Mouse (Mus musculus): Measurements from ENCODE around the gene Pus7. TPM values are rescaled to one million over a fixed set of nuclear protein-coding genes. Genes with fewer than 3 reads are reported as not detected.

The Pus7 gene
- polyA plus RNA-seq, 1 experiment, result 1.1 TPM

GRCm38 (mm10) chr5:23781172-23781571 is 2.3 kb downstream of the Pus7 start:
- Histone ChIP-seq H3K4me1 (ENCODE audit: control insufficient read depth, insufficient read depth, insufficient read length, low read length) (no peaks in the 10 kb centered on the region), H3K4me3 (ENCODE audit: low read depth, low read length) (no peak overlapping the region), H3K27ac (ENCODE audit: insufficient read depth, low read depth, low read length) (no peak overlapping the region), H3K27me3 (ENCODE audit: control insufficient read depth, insufficient read depth, low read length) (no peaks in the 10 kb centered on the region), H3K36me3 (ENCODE audit: control insufficient read depth, insufficient read depth, low read length) (no peaks in the 10 kb centered on the region; the same call in 1 of the 2 replicates)
- 67% methylated on average over 4 of the region's 4 CpGs for WGBS
- TF ChIP-seq POLR2A (IDR thresholded peaks at IDR 0.05; ENCODE audit: low read depth, low read length), result no peak
- TF ChIP-seq CTCF (IDR thresholded peaks at IDR 0.05; ENCODE audit: extremely low read depth, insufficient read length, insufficient replicate concordance, low read depth, low read length), result no peak

- Histone ChIP-seq H3K27me3 (ENCODE audit: control insufficient read depth, insufficient read depth, low read length) (no peaks in the 10 kb centered on the region), H3K36me3 (ENCODE audit: control insufficient read depth, insufficient read depth, low read length) (peaks cover 2% of the 10 kb centered on the region), H3K4me3 (ENCODE audit: low read depth, low read length) (no peak overlapping the region), H3K27ac (ENCODE audit: insufficient read depth, low read depth, low read length) (no peak overlapping the region), H3K4me1 (ENCODE audit: control insufficient read depth, insufficient read depth, insufficient read length, low read length) (no peaks in the 10 kb centered on the region)
- WGBS, result 93% methylated on average over 4 of the region's 4 CpGs
- TF ChIP-seq CTCF (IDR thresholded peaks at IDR 0.05; ENCODE audit: extremely low read depth, insufficient read length, insufficient replicate concordance, low read depth, low read length), result no peak
- TF ChIP-seq POLR2A (IDR thresholded peaks at IDR 0.05; ENCODE audit: low read depth, low read length), result no peak
Measured at GRCm38 (mm10) chr5:23780516-23780915, 3.0 kb downstream of the Pus7 start.

GRCm38 (mm10) chr5:23774186-23774585 is 9.3 kb downstream of the Pus7 start:
- Histone ChIP-seq H3K36me3 (ENCODE audit: control insufficient read depth, insufficient read depth, low read length) (peaks cover 4% of the 10 kb centered on the region), H3K27me3 (ENCODE audit: control insufficient read depth, insufficient read depth, low read length) (no peaks in the 10 kb centered on the region), H3K27ac (ENCODE audit: insufficient read depth, low read depth, low read length) (no peak overlapping the region), H3K4me1 (ENCODE audit: control insufficient read depth, insufficient read depth, insufficient read length, low read length) (no peaks in the 10 kb centered on the region), H3K4me3 (ENCODE audit: low read depth, low read length) (no peak overlapping the region)
- 82% methylated on average over 6 of the region's 6 CpGs for WGBS
- TF ChIP-seq POLR2A (IDR thresholded peaks at IDR 0.05; ENCODE audit: low read depth, low read length) (no peak), CTCF (IDR thresholded peaks at IDR 0.05; ENCODE audit: extremely low read depth, insufficient read length, insufficient replicate concordance, low read depth, low read length) (no peak)

GRCm38 (mm10) chr5:23771105-23771504 is 12.4 kb downstream of the Pus7 start:
- Histone ChIP-seq H3K4me1 (ENCODE audit: control insufficient read depth, insufficient read depth, insufficient read length, low read length) (no peaks in the 10 kb centered on the region), H3K27me3 (ENCODE audit: control insufficient read depth, insufficient read depth, low read length) (no peaks in the 10 kb centered on the region), H3K27ac (ENCODE audit: insufficient read depth, low read depth, low read length) (no peak overlapping the region), H3K36me3 (ENCODE audit: control insufficient read depth, insufficient read depth, low read length) (peaks cover 15% of the 10 kb centered on the region), H3K4me3 (ENCODE audit: low read depth, low read length) (no peak overlapping the region)
- TF ChIP-seq CTCF (IDR thresholded peaks at IDR 0.05; ENCODE audit: extremely low read depth, insufficient read length, insufficient replicate concordance, low read depth, low read length) (no peak), POLR2A (IDR thresholded peaks at IDR 0.05; ENCODE audit: low read depth, low read length) (no peak)
- 65% methylated on average over 8 of the region's 8 CpGs for WGBS

- 92% methylated on average over 5 of the region's 5 CpGs for WGBS
- H3K36me3 ChIP-seq (ENCODE audit: control insufficient read depth, insufficient read depth, low read length), result peaks cover 25% of the 10 kb centered on the region
- no peak overlapping the region for H3K27ac ChIP-seq (ENCODE audit: insufficient read depth, low read depth, low read length)
- H3K4me3 ChIP-seq (ENCODE audit: low read depth, low read length), result no peak overlapping the region
- TF ChIP-seq POLR2A (IDR thresholded peaks at IDR 0.05; ENCODE audit: low read depth, low read length) (no peak), CTCF (IDR thresholded peaks at IDR 0.05; ENCODE audit: extremely low read depth, insufficient read length, insufficient replicate concordance, low read depth, low read length) (no peak)
- no peaks in the 10 kb centered on the region for H3K27me3 ChIP-seq (ENCODE audit: control insufficient read depth, insufficient read depth, low read length)
- no peaks in the 10 kb centered on the region for H3K4me1 ChIP-seq (ENCODE audit: control insufficient read depth, insufficient read depth, insufficient read length, low read length)
Measured at GRCm38 (mm10) chr5:23764557-23764956, 19.0 kb downstream of the Pus7 start.

GRCm38 (mm10) chr5:23762531-23762930 is 21.0 kb downstream of the Pus7 start:
- TF ChIP-seq CTCF (IDR thresholded peaks at IDR 0.05; ENCODE audit: extremely low read depth, insufficient read length, insufficient replicate concordance, low read depth, low read length) (no peak), POLR2A (IDR thresholded peaks at IDR 0.05; ENCODE audit: low read depth, low read length) (no peak)
- H3K27ac ChIP-seq (ENCODE audit: insufficient read depth, low read depth, low read length), result no peak overlapping the region
- 95% methylated on average over 6 of the region's 6 CpGs for WGBS
- H3K27me3 ChIP-seq (ENCODE audit: control insufficient read depth, insufficient read depth, low read length), result no peaks in the 10 kb centered on the region
- peaks cover 22% of the 10 kb centered on the region for H3K36me3 ChIP-seq (ENCODE audit: control insufficient read depth, insufficient read depth, low read length)
- no peak overlapping the region for H3K4me3 ChIP-seq (ENCODE audit: low read depth, low read length)
- no peaks in the 10 kb centered on the region for H3K4me1 ChIP-seq (ENCODE audit: control insufficient read depth, insufficient read depth, insufficient read length, low read length)

GRCm38 (mm10) chr5:23758633-23759032 is 24.9 kb downstream of the Pus7 start:
- no peak overlapping the region for H3K4me3 ChIP-seq (ENCODE audit: low read depth, low read length)
- H3K27me3 ChIP-seq (ENCODE audit: control insufficient read depth, insufficient read depth, low read length), result no peaks in the 10 kb centered on the region
- peaks cover 10% of the 10 kb centered on the region for H3K36me3 ChIP-seq (ENCODE audit: control insufficient read depth, insufficient read depth, low read length)
- no peak overlapping the region for H3K27ac ChIP-seq (ENCODE audit: insufficient read depth, low read depth, low read length)
- WGBS, result 50% methylated on average over 2 of the region's 2 CpGs
- no peaks in the 10 kb centered on the region for H3K4me1 ChIP-seq (ENCODE audit: control insufficient read depth, insufficient read depth, insufficient read length, low read length)
- peak; percentile 52; the same call in 1 of the 2 replicates for TF ChIP-seq CTCF (IDR thresholded peaks at IDR 0.05; ENCODE audit: extremely low read depth, insufficient read length, insufficient replicate concordance, low read depth, low read length)
- TF ChIP-seq POLR2A (IDR thresholded peaks at IDR 0.05; ENCODE audit: low read depth, low read length), result no peak

All from small intestine, adult 2 months (tissue).